8 mouse cellular contexts compared by ENCODE assay signal in genomic region chr1:165844956-165845355, GRCm38 (mm10). TPM values are rescaled to one million over a fixed set of nuclear protein-coding genes. Genes with fewer than 3 reads are reported as not detected.
DNase-seq lines count a peak whose midpoint lies in the region; ATAC-seq and TF ChIP-seq lines count a peak whose summit lies in the region.

No protein-coding gene starts in this region.

- TF ChIP-seq CTCF in lung, postnatal 0 days (IDR thresholded peaks at IDR 0.05): no peak

- peak overlapping the region; percentile 94 for H3K4me2 ChIP-seq in embryonic facial prominence, embryonic 14.5 days (ENCODE audit: low read depth, low read length)
- peak overlapping the region; percentile 100 for H3K4me2 ChIP-seq in lung, postnatal 0 days (replicated peaks; ENCODE audit: low read depth, low read length)

- peaks cover 7% of the 10 kb centered on the region for H3K4me1 ChIP-seq in embryonic facial prominence, embryonic 14.5 days (ENCODE audit: control insufficient read depth, insufficient read depth, low read length)
- H3K4me1 ChIP-seq in lung, postnatal 0 days (ENCODE audit: insufficient read depth, low read depth, low read length): peaks cover 7% of the 10 kb centered on the region; the same call in 1 of the 2 replicates

- ATAC-seq in embryonic facial prominence, embryonic 14.5 days (ENCODE audit: low read depth): peak; percentile 39; the same call in 1 of the 2 replicates
- peak; percentile 41 for ATAC-seq in lung, postnatal 0 days

- peak; percentile 41 to 46 for DNase-seq in spleen, adult 18-20 months
- no peak for DNase-seq in spleen, adult 12 weeks (ENCODE audit: low spot score)
- DNase-seq in embryonic facial prominence, embryonic 14.5 days (ENCODE audit: low spot score): no peak
- DNase-seq in induced T-regulatory cell, adult 2 months (ENCODE audit: low read depth): peak; percentile 92
- DNase-seq in lung, postnatal 0 days (ENCODE audit: low spot score): peak; percentile 29
- peak; percentile 60 for DNase-seq in retina, postnatal 1 day
- DNase-seq in frontal cortex, postnatal 14 days (ENCODE audit: low spot score in 2 of 2): no peak
- no peak for DNase-seq in left cerebral cortex, adult 9 months (ENCODE audit: low spot score in 2 of 2)

- no peak overlapping the region for H3K27ac ChIP-seq in embryonic facial prominence, embryonic 14.5 days (replicated peaks; ENCODE audit: low read depth, low read length)
- H3K27ac ChIP-seq in lung, postnatal 0 days (ENCODE audit: low read length): no peak overlapping the region

- H3K27me3 ChIP-seq in embryonic facial prominence, embryonic 14.5 days (replicated peaks; ENCODE audit: control insufficient read depth, insufficient read depth, low read length): peaks cover 48% of the 10 kb centered on the region
- H3K27me3 ChIP-seq in lung, postnatal 0 days (replicated peaks; ENCODE audit: insufficient read depth, low read length): peaks cover 16% of the 10 kb centered on the region; the same call in 1 of the 2 replicates

- no peaks in the 10 kb centered on the region for H3K9me3 ChIP-seq in embryonic facial prominence, embryonic 14.5 days (ENCODE audit: control insufficient read depth, low read length)
- H3K9me3 ChIP-seq in lung, postnatal 0 days (ENCODE audit: low read length): no peaks in the 10 kb centered on the region

- H3K9ac ChIP-seq in embryonic facial prominence, embryonic 14.5 days (ENCODE audit: low read depth, low read length): peak overlapping the region; percentile 55
- H3K9ac ChIP-seq in lung, postnatal 0 days (replicated peaks; ENCODE audit: low read depth): peak overlapping the region; percentile 36; the same call in 1 of the 2 replicates

- peak overlapping the region; percentile 47 for H3K4me3 ChIP-seq in embryonic facial prominence, embryonic 14.5 days (ENCODE audit: low read depth, low read length)
- H3K4me3 ChIP-seq in lung, postnatal 0 days (ENCODE audit: low read depth, low read length): peak overlapping the region; percentile 57

- H3K36me3 ChIP-seq in embryonic facial prominence, embryonic 14.5 days (ENCODE audit: control insufficient read depth, insufficient read depth, low read length): no peaks in the 10 kb centered on the region
- H3K36me3 ChIP-seq in lung, postnatal 0 days (ENCODE audit: insufficient read depth, low read length): no peaks in the 10 kb centered on the region

- 1% methylated on average over 14 of the region's 26 CpGs for WGBS in embryonic facial prominence, embryonic 14.5 days
- 0% methylated on average over 21 of the region's 26 CpGs for WGBS in lung, postnatal 0 days

- no peak for TF ChIP-seq EP300 in lung, postnatal 0 days (IDR thresholded peaks at IDR 0.05)

RNA-seq across cellular contexts. Expression of gene Cd247, which starts 56.5 kb away (rescaled TPM):
- polyA plus RNA-seq in embryonic facial prominence, embryonic 14.5 days (2014; fragmentation: Nextera tagmentation; extraction: Ambion mirVana): 0.42 and 0.94 TPM in 2 replicates
- polyA plus RNA-seq in lung, postnatal 0 days (2015; fragmentation: Nextera tagmentation; extraction: Ambion mirVana): 1.3 and 1.5 TPM in 2 replicates

Comparison
In these comparisons a context has a peak if more than half of its experiments do, and no peak if none do; other contexts are left out.
1. DNase-seq: peak in spleen, adult 18-20 months (2 of 2), induced T-regulatory cell, adult 2 months (single experiment), lung, postnatal 0 days (single experiment) and retina, postnatal 1 day (single experiment); none in spleen, adult 12 weeks (single experiment), embryonic facial prominence, embryonic 14.5 days (single experiment), frontal cortex, postnatal 14 days (0 of 2) and left cerebral cortex, adult 9 months (0 of 2).